Mouse (Mus musculus) gastrocnemius, postnatal 36 days (tissue): ENCODE data around the gene Chid1. TPM values are rescaled to one million over a fixed set of nuclear protein-coding genes. Genes with fewer than 3 reads are reported as not detected.

Experiments used
- DNase-seq, 2 experiments: peaks; one replicate each; pipeline ENCODE4 v3.0.0; 2022
- intact Hi-C: fragments of 180-260 bp; cut with DNase I; formaldehyde crosslinking; loops from one replicate; pipeline ENCODE4 v1.15.1; 2025
- total RNA-seq, 2 experiments: library from RNA; stranded (reverse); gene quantifications; 2 replicates each; pipeline ENCODE4 v1.2.3; 2021

Gene Chid1
- total RNA-seq, 2 experiments from 2014 or later: 13.9 to 14.5 TPM

GRCm38 (mm10) chr7:141510681-141511191, 28.9 kb downstream of the Chid1 start:
- no peak for DNase-seq
- intact Hi-C loops: no loop called here

GRCm38 (mm10) chr7:141510196-141510595, 29.5 kb downstream of the Chid1 start:
- intact Hi-C loops: no loop called here
- no peak for DNase-seq

DNA sequence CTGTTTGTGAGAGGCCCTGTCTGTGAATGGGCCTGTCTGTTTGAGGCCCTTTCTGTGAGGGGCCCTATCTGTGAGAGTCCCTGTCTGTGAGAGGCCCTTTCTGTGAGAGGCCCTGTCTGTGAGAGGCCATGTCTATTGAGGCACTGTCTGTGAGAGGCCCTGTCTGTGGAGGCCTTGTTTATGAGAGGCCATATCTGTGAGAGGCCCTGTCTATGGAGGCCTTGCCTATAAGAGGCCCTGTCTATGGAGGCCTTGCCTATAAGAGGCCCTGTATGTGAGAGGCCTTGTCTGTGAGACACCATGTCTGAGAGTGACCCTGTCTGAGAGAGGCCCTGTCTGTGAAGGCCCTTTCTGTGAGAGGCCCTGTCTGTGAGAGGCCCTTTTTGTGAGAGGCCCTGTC, 31.5 kb downstream of the Chid1 start:
- no peak for DNase-seq
- intact Hi-C loops: no loop called here

DNA sequence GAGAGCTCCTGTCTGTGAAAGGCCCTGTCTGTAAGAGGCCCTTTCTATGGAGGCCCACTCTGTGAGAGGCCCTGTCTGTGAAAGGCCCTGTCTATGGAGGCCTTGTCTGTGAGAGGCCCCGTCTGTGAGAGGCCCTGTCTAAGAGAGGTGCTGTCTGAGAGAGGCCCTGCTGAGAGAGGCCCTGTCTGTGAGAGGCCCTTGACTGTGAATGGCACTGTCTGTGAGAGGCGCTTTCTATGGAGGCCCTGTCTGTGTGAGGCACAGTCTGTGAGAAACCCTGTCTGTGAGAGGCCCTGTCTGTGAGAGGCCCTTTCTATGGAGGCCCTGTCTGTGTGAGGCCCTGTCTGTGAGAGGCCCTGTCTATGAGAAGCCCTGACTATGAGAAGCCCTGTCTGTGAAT, 33.4 kb downstream of the Chid1 start:
- DNase-seq: no peak
- intact Hi-C loops: no loop called here

DNA sequence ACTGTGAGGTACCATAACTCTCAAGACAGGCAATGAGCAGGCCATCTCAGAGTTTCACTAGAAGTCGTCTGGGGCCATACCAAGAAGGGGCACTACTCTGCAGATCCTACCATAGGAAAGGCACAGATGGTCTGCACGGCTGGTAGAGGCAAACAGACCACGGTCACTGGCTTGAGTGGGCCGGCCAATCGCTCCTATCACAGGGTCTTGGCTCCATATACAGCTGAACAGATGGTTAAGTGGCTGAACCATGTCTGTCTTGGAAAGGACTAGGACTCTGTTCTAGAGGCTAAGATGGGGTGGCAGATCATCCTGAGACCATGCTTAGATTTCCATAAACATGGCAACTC, 37.1 kb downstream of the Chid1 start:
- DNase-seq: no peak
- intact Hi-C loops: no loop called here

- no peak for DNase-seq
- intact Hi-C loops: no loop called here
Observed at GRCm38 (mm10) chr7:141501820-141502555, 37.7 kb downstream of the Chid1 start.

- intact Hi-C loops: no loop called here
- no peak for DNase-seq
Observed at GRCm38 (mm10) chr7:141497600-141497999, 42.1 kb downstream of the Chid1 start.

- DNase-seq: no peak
- intact Hi-C loops: no loop called here
Observed at GRCm38 (mm10) chr7:141495940-141496339, 43.7 kb downstream of the Chid1 start.

DNA sequence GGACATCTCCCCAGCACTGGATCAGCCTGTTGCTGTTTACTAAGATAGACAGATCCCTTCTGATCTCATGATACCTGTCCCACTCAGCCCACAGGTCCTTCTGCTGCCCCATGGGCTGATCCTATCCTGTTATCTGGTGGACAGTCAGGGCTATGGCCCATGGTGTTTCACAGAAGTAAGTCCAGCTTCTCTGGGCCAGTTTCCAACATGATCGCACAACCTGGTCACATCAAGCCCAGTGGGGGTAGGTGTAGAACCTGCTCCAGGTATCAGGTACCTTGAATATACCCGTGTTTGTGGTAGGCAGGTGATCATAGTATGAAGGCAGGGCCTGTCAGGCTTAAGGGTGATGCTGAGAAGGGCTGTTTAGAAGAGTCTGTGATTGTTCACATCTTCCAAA, 44.3 kb downstream of the Chid1 start:
- no peak for DNase-seq

DNA sequence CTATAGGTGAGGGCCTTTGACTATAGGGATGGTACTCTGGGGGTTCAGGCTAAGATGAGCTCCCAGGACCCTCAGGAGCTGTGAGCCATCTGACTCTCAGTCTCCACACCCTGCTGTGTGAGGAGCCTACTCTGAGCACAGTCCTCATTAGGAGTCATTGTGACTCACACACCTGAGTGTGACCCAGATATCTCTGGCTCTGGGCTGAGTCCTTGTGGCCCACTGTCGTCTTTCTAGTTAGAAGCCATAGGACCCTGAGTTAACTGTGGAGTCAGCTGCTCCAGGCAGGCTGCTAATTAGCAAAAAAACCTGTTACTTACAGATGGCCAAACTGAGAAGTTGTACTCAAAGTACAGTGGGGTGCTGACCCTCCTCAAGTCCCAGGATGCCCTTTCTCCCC, 45.9 kb downstream of the Chid1 start:
- intact Hi-C loops: no loop called here
- DNase-seq: no peak

More for the DNA sequence above, 44.3 kb downstream of the Chid1 start:
- intact Hi-C loops: no loop called here

GRCm38 (mm10) chr7:141492738-141493137, 46.9 kb downstream of the Chid1 start:
- intact Hi-C loops: no loop called here
- no peak for DNase-seq

DNA sequence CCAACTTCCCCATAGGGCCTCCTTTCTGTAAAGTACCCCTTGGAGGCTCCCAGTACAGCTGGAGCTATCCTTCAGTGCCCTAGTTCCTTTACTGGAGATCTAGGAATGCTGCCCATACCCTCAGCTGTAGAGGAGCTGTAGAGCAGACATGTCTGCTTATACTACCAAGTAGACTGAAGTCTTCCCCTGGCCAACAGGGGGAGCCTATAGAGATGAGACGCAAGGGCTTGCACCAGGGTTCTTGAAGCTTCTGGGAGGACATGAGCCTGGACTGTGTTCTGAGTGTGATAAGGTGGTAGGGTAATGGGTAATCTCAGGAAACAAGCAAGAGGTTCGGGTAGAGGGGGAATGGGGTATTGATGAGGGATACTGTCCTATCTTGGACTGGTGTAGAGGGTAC, 48.5 kb downstream of the Chid1 start:
- intact Hi-C loops: no loop called here
- DNase-seq: no peak

GRCm38 (mm10) chr7:141487141-141487540, 52.5 kb downstream of the Chid1 start:
- no peak for DNase-seq
- intact Hi-C loops: no loop called here

GRCm38 (mm10) chr7:141486239-141486638, 53.4 kb downstream of the Chid1 start:
- intact Hi-C loops: no loop called here
- DNase-seq: no peak

GRCm38 (mm10) chr7:141485606-141486005, 54.1 kb downstream of the Chid1 start:
- no peak for DNase-seq
- intact Hi-C loops: no loop called here

DNA sequence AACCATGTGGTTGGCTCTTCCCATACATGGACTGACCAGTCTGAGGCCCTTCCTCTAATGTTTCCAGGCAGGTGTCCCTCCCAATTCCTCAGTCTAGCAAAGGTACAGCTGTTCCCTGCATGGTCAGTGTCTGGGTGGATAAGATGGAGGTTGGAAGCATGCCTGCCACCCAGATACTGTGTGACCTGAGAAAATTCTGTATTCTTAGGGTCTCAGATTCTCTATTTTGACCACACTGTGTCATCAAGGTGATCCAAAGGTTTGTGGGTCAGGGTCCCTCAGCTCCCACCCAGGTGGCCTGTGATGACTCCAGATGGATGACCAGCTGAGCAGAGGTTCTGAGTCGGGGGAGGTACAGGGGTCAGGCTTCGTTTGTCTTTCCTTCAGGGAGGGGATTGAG, 54.5 kb downstream of the Chid1 start:
- no peak for DNase-seq
- intact Hi-C loops: no loop called here

DNA sequence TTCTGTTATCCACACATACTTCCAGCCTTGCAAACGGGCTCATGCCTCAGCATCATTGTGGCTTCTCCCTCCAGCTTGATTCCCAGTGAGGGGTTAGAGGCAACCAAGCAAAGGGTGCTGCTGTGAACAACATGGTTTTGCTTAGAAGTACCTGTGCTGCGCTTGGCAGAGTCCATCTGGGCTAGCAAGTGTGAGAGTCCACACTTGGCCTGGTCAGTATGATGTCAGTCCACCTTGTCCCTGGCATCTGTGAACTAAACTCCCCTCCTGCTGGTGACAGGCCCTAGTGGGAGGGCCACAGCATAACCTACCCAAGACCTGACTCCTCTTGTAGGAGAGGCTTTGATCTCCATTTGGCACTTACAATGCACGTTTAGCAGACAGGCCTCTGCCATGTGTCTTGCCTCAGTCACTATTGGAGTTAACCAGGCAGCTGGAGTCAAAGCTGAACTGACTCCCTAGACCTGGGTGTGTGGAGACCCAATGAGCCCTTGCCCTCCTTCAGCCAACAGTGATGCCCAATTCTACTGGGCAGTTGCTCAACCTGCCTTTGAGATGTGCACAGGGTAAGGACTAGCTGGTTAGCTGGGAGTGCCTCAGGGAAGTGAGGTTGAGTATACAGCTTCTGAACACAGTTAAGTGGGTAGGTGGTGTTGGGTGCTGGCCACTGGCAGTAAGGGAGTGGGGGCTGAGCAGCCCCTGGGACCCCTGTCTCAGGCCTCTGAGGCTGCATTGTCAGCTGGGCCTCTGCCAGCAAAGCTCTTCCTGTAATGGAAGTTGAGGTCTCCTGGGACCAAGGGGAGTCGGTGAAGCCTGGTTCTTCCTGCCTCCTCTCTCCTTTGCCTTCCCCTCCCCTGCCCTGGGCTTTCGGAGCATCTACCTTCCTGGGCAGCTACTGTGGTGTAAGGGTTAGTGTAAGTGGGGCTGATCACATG, 55.2 kb downstream of the Chid1 start:
- DNase-seq: no peak
- intact Hi-C loops: loop anchor here (5.0 kb wide), 1 partner anchor 443 kb away; no protein-coding TSS in a partner anchor

- intact Hi-C loops: loop anchor here (5.0 kb wide), 1 partner anchor 444 kb away; no protein-coding TSS in a partner anchor
- DNase-seq: no peak
Observed at GRCm38 (mm10) chr7:141483114-141483653, 56.5 kb downstream of the Chid1 start.

- intact Hi-C loops: loop anchor here (5.0 kb wide), 1 partner anchor 445 kb away; no protein-coding TSS in a partner anchor
- DNase-seq: no peak
Observed at GRCm38 (mm10) chr7:141482531-141483024, 57.1 kb downstream of the Chid1 start.

- intact Hi-C loops: loop anchor here (2.0 to 5.0 kb wide), 2 partner anchors 183 to 446 kb away; no protein-coding TSS in a partner anchor
- DNase-seq: peak in 1 of 2 experiments; percentile 43
Observed at GRCm38 (mm10) chr7:141481498-141482401, 57.9 kb downstream of the Chid1 start.
